Mouse (Mus musculus) bone marrow macrophage, adult 2 months (primary cell): ENCODE measurements around the gene Flt3.

Experiments
- CTCF ChIP-seq: IDR thresholded peaks from 2 replicates; pipeline ENCODE4 v1.5.1; 2012; ENCODE audit warnings: low read depth, mild to moderate bottlenecking, low read length, moderate library complexity
- POLR2A ChIP-seq: IDR thresholded peaks from 2 replicates; pipeline ENCODE4 v1.6.1; 2012; ENCODE audit warnings: mild to moderate bottlenecking, low read depth, low read length, borderline replicate concordance

GRCm38 (mm10) chr5:147284365-147284764 lies 115.9 kb downstream of the Flt3 start:
- TF ChIP-seq CTCF (no peak), POLR2A (no peak)
